Mouse (Mus musculus) embryo, embryonic 10 days (tissue): ENCODE results near the gene Vmn2r68.

Experiments
- DNase-seq: peaks from one replicate; pipeline ENCODE4 v3.0.0-alpha.2; 2015; ENCODE audit warnings: low spot score

Vmn2r68 gene

DNA sequence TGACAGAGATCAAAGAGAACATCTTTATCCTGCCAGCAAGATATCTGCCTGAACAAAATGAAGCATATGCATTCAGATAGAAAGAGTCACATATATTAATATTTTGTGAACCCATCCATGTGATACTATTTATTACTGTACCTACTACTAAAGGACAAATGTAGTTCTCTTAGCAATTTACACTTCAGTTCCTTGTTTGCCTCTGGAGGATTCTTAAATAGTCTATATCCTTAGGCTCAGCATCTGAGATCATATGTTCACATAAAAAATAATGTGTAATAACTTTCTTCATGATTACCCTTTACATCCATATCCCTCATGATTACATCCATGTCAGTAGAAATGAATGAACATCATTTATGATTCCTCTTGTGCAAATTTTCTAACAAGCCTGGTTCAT lies at the start of gene Vmn2r68:
TSS of gene Vmn2r68 (minus strand) at position 101 of the 400 bp plus-strand sequence.
- DNase-seq = no peak
